Mouse (Mus musculus) erythroblast, adult 5-6 weeks (primary cell): ENCODE measurements around the gene Maats1. TPM values are rescaled to one million over a fixed set of nuclear protein-coding genes. Genes with fewer than 3 reads are reported as not detected.
A peak's percentile ranks its signal among the peaks of the same experiment; 100 is the strongest.

Experiments used
- ATAC-seq: replicated peaks from 2 replicates; pipeline ENCODE4 v1.8.0; 2016; ENCODE audit warnings: moderate number of reproducible peaks, mild to moderate bottlenecking, moderate TSS enrichment, inconsistent platforms; ENCODE audit not compliant: poor library complexity, low FRiP score, severe bottlenecking
- total RNA-seq, 2 experiments: library from RNA; stranded (forward) in 1 of 2; stranded (reverse) in 1 of 2; fragments of 150-400 nt in 1 of 2; fragments of 200-764, 138-1000 nt in 1 of 2; gene quantifications; 2 replicates each; pipeline versions ENCODE4 v1.2.3 to v1.2.4; 2015 to 2017; ENCODE audit warnings: low replicate concordance in 2 of 2

The Maats1 gene
- total RNA-seq (2015; ENCODE audit: low replicate concordance) (0.42 TPM in 1 of 2 replicates, not detected in the other), total RNA-seq (2017; ENCODE audit: low replicate concordance) (not detected in 2 replicates)

DNA sequence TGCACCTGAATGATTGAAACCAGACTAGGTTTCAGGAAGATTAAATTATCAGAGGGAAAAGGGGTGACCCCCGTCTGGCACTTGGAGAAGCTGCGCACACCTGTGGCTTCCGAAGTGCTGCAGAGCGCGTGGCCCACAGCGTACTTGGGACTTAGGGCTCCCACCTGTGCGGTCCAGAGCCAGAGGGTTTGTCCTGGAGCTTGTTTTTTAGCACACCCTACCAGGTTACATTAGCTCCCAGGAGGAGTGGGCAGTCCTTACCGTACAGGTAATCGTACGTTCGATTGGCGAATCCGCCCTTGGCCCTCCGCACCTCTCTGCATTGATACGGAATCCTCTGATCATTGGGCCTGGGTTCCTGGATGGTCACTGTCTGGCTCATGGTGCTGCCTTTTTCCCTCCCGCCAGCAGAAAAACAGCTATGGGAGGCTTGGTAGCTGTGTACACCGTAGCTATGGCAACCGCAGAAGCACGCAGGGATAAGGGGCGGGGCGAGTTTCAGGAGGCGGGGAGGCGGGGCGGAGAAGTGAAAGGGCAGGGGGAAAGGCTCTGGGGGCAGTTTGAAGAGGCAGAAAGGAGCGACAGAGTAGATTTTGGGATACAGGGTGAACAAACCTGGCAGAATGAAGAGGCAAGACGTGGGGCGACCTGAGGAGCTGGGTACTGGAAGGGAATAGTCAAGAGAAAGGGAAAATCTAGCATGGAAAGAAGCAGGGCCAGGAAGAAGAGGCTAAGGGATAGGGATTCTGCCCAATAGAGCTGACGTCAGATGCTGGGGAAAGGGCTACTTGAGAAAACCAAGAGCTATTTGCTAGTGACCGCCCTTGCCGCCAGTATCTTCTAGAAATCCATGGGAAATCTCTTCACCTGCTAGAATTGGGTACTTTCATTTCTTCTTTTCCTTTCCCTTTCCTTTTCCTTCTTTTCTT is at the start of gene Maats1:
TSS of gene Maats1 (minus strand) at position 748 of the 929 bp plus-strand sequence.
- ATAC-seq, result peak; percentile 71; the same call in 1 of the 2 replicates

DNA sequence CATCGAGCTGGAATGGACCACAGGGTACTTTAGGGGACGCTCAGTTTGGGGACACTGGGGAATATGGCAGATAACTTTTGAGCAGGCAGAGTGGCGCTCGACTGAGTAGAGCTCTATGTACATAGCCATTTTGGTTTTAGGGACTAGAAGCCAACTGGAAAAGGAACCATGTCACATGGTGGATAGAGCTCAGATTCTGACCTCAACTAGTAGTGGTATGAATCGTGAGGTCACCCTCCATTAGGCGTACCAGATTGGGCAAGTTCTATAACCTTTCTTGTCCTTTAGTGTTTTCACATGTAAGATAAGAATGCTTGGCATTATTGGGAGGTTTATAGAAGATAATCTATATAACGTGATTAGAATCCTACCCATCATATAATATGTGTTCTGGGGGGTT is 48.4 kb upstream of the Maats1 start:
- ATAC-seq, result no peak

DNA sequence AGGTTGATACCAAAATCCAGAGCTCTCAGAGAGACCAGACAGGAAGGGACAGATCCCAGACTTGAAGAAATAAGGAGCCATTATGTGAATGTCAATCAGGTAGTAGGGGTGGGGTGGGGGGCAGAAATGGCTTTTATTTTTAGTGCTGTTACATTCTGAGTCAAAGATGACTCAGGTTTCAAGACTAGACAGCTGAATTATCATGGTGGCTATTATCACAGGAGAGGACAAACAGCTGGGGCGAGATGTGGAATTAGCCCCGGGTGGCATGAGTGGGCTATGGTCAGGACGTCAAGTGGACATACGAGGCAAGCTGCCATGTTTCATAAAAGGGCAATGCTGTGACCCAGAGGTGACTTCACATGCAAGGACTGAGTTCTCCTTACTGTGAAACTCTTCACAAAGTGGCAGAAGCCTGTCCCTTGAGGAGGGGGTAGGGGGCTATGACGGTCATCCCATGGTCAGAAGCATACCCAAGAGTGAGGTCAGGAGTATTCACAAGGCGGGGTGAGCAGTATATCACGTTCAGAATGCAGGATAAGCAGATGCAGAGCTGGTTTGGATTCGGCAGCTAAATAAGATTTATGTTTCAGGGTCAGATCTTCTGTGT is 47.4 kb upstream of the Maats1 start:
- ATAC-seq, result no peak

DNA sequence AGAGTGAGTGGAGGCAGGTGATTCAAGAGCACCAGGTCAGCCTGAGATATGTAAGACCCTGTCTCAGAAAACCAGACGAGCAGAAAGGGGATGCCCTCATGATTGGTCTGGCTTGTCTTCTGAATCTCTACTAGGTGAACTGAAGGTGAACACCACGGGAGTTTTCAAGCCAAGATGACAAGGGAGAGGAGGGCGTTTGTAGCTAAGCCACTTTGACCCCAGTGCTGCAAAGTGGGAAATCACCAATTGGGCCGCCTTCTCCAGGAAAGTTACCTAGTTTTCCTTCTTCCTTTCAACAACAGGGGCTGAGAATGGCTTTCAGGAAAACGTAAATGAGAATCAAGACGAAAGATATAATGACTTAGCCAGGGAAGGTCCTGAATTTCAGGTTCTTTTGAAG is 46.8 kb upstream of the Maats1 start:
- ATAC-seq, result no peak

DNA sequence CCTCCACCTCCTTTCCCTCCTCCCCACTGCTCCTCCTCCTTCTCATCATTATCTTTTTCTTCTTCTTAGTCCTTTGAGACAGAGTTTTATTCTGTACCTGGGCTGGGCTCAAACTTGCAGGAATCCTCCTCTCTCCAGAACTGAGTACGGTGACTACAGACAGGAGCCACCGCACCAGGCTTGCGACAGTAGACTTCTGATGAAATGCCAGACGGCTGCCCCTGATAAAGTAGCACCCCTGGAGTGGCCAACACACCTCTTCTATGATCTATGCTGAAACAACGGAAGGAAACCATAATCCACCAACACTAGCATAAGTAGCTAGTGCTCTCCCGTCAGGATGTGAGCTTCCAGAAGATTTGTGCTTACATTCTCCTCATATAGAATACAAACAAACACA is 45.4 kb upstream of the Maats1 start:
- 0 out of 2 replicates have a peak, but pooled peaks have one; percentile 48 for ATAC-seq

DNA sequence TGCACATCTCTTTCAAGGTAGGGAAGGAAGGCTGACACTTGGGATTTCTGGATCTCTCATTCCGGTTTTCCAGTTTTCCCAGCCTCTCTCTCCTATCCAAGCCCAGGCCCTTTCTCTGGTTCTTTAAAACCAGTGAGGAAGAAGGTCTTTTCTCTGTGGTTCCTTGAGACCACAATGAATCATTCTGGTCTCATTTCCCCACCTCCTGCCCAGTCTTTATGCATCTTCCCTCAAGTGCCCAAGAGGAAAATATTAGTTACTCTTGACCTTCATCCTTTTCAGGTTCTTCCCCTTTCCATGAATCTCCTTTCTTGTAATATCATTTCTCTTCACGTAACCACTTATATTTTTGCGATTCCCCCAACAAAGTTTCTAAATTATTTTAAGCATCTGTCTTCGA is 43.8 kb upstream of the Maats1 start:
- no peak for ATAC-seq

DNA sequence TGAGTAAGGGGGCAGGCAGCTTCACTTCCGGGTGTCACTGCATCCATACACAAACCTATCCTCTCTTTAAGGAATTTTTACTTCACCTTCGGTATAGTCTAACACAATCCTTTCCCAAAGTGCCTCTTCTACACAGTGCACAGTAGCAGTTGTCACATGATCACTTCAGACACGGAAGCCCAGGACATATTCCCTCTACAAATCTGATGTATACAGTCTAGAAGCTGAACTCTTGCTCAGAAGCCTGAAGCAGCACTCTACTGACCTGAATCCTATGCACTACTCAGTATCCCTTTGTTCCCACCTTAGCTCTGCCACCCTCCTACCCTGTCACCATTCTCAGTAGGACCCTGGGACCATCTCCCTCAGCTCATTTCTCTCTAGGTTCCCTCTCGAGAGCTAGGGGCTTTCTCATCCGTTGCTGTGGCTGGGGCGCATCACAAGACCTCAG is 43.3 kb upstream of the Maats1 start:
- ATAC-seq, result no peak

DNA sequence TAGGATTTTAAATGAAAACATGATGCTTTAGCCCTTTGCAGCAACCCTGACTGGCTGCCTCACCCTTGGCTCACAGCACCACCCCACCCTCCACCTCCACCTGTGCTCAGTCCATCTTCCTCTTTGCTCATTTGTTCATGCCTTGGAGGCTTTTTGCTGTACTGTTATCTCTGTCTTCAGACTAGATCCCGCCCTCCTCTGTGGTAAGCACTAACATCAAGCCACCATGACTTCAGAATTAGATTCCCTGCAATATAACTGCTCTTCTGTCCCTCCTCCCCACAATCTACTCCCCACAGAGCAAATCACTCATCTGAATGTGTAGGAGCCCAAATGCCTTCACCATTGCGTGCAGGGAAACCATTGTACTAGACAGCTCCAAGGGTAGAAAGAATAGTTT is 41.7 kb upstream of the Maats1 start:
- ATAC-seq, result no peak

DNA sequence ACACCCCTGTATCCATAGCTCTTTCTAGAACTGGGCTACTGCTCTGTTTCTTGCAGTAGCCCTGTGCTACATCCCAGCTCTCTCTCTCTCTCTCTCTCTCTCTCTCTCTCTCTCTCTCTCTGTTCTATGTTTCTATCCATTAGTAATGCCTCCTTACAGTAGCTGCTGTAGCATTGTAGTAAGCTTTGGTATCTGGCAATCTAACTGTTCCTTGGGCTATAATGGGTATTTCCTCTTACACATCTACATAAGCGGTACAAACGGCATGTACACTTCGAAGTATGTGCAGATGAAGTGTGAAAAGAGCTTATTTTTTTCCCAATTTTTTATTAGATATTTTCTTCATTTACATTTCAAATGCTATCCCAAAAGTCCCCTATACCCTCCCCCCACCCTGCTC is 38.0 kb upstream of the Maats1 start:
- no peak for ATAC-seq

DNA sequence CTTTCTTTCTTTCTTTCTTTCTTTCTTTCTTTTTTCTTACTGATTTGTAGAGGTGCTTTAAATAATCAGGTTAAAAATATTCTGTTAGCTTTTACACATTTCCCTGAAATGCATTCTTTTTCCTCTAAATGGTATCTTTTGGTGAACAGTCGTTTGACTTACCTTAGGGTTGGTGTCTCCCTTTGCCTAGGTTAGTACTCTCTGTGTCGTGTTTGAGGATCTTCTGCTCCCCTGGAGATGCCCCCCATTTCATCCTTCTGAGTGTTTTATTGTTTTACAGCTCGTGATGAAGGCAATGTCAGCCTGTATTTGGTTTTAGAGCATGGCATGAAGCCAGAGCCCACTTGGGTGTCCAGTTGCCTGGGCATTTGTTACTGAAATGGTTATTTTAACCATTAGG is 37.5 kb upstream of the Maats1 start:
- ATAC-seq, result no peak

DNA sequence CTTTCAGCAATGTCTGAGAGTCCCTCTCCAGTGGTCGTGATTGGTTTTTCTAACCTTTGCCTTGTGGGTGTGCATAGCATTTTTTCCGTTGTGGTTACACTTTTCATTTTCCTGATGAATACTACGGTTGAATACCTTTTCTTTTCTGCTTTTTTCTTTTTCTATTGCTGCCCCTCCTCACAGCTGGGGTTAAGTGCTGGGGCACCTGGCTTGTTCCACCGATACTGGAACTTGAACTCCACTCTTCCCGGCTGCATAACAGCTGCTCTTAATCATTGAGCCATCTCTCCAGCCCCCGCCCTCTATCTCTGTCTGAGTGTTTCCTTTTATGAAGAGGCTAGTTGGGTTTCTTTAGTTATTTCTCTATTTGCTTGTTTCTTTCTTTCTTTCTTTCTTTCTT is 37.1 kb upstream of the Maats1 start:
- no peak for ATAC-seq

DNA sequence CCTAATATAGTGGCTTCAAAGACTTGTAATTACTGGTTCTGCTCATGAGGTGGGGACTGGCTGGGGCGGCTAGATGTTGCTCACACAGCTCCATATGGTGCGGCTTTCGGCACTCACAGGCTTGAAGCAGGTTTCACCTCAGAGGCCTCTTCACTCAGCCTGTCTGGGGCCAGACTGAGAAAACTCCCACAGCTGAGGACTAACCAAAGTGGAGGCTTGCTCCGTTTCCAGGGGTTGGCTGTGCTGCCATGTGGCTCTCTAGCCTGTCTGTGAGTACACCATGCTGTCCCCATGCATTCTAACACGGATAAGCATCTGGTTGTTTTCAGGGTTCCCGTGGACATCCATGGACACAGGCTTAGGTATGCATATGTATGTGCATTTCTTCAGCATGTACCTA is 36.6 kb upstream of the Maats1 start:
- ATAC-seq, result no peak

DNA sequence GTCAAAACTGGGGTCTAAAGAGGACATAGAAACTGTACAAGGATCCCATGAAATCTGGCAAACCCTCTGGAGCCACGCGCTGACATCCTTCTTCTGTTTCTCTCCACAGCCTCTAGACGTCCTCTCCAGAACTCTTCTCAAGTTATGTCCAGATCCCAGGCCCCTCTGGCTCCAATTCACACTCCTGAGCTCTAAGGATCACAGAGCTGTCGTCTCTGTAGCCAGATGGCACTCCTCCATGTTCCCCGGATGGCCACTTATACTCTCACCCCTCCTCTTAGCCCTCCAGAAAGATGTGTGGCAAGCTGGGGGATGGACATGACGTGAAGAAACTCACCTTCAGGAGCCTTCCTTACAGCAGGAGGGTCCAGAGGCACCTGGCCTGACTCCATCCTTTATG is 35.6 kb upstream of the Maats1 start:
- no peak for ATAC-seq

DNA sequence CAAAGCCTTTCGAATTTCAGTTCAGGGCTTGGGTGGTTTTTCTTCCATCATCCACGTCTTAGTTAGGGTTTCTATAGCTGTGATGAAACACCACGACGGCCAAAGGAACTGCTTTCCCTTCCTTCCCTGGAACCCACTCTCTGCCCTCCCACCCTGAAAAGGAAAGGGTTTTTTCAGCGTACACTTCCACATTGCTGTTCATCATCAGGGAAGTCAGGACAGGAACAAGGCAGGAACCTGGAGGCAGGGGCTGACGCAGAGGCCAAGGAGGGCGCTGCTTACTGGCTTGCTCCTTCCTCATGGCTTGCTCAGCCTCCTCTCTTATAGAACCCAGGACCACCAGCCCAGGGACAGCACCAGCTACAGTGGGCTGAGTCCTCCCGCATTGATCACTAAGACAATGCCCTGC is 34.9 kb upstream of the Maats1 start:
- ATAC-seq, result no peak

DNA sequence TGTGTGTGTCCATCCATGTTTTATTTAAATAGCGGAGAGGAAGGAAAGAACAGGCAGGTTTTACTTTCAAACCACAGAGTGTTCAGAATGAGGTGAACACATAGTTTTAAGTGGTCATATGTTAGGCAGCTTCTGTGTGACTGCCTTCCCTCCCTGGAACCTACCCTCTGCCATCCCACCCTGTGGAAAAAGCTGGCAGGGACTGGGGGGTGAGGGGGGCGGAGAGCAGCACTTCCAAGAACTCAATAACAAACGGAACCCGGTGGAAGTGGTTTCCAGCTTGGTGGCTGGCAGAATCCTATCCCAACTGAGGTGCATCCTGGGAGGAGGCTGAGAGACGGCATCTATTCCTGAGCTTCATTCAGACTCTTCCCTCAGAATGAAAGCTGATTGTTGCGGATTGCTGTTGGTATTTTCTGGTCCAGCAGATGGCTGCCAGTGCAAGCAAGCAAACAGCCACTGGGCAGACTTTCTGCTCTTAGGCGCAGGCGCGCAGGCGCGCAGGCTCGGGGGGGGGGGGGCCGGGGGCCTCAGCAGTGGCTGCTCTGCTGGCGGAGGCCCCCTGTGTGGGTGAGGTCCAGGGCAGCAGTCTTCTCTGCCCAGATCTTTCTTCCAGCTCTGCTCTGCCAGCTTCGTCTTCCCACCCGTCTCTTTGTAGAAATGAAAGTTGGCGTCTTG is 34.4 kb upstream of the Maats1 start:
- ATAC-seq, result no peak

DNA sequence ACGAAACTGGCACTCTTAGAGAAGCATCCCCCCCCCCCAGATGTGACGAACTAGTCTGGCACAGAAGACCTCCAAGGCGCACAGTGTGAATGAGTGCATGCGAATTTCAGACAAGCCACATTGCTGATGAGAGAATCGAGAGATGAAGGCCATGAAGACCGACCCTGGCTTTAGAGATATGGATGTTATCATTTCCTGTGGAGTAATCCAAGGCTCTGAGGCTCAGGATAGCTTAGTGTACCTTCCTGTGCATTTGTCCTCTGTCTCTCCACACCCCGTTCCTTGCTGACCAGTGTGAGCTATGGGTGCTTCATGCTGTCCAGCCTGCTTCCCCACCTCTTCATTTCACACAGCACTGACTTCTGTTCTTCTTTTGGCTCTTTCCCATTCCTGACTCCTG is 33.2 kb upstream of the Maats1 start:
- no peak for ATAC-seq

DNA sequence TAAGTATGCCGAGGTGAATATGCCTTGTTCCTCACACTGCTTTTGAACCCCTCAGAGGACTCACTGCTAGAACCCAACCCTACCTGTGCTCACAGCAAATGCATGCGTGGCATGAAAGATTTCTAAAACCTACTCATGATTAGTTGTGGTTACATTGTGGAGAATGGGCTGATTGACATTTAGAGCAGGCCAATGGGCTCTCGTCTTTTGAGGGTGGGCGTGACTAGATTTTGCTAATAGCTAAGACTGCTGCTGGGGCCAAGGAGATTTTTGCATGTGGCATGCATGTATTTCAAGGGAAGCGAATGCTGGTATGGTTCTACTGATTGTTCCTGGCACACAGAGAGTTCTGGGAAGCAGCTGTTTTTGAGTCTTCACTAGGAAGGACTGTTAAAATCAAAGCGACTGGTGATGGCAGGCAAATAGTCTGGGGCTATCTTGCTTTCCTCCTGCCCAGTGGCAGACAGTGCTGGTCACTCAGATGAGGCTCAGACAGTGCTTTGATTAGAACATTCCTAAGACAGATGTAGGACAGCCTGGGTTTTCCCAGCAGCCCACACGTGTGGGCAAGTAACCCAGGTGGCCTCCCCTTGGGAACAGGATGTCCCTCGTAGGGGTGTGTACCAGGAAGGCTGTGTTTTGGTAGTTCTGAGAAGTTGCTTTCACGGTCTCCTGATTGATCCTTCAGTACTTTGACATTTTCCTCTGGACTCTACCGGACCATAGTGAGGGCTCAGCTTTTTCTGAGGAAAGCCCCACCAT is 32.6 kb upstream of the Maats1 start:
- ATAC-seq, result peak; percentile 60

DNA sequence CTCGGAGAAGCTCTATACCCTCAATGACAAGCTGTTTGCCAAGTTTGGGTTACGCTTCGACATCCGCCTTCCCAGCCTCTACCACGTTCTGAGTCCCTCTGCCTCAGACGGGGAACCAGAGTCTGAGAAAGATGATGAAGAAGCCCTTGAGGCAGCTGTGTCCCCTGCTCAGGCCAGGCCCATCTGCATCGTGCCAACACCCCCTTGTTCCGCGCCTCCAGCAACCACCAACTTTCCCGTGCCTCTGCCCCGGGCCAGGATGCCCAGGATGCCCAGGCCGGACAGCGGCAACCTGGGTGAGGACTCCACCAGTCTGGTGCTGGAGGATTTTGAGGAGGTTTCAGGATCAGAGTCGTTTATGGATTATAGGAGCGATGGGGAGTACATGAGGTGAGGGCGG is 32.0 kb upstream of the Maats1 start:
- ATAC-seq, result no peak

DNA sequence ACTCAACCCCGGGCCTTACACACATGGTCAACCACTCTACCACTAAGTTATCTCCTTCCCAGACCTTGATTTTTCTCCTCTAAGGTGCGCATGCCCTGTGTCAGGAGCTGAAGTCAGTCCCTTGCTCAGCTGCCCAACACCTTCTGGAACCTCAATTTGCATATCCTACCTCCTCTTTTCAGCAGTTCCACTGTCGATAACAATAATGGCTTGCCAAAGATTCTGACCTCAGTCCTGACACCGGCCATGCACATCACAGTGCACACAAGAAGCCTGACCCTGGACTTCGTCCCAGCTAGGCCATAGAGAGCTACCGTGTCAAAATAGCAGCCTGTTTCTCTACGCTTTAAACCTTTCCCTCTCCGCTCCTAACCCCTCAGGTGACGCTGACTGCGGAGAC is 31.5 kb upstream of the Maats1 start:
- ATAC-seq, result no peak

DNA sequence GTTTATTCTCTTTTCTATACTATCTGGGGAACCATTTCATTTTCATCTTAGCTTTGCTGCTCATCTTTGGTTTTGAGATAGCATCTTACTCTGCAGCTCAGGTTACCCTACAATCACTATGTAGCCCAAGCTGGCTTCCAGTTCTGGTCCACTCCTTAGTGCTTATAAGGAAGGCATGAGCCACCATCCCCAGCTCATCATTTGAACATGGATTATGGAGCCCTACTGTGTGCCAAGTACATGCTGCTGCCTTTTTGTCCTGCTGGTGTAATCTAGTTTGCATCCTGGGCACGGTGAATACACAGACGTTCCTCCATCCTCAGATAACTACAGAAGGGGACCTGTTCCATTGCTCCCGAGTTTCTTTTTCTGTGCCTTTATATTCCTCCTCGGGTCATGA is 30.9 kb upstream of the Maats1 start:
- ATAC-seq, result no peak
